10 mouse cellular contexts compared by ENCODE assay signal in genomic region chr8:108811694-108812093, GRCm38 (mm10).
DNase-seq lines count a peak whose midpoint lies in the region; ATAC-seq and TF ChIP-seq lines count a peak whose summit lies in the region.
"Had no signal": no experiment of that assay in that cellular context is flagged by ENCODE, and none has a peak within 500 bp of the region (broad histone marks: within the 10 kb centered on the region; RNA-seq: fewer than 3 reads in every experiment).

No protein-coding gene starts in this region.

- H3K27me3 ChIP-seq in forebrain, postnatal 0 days (ENCODE audit: insufficient read depth, low read length) = no peaks in the 10 kb centered on the region
- no peaks in the 10 kb centered on the region for H3K27me3 ChIP-seq in forebrain, embryonic 11.5 days (ENCODE audit: control insufficient read depth, insufficient read depth, low read length)
- H3K27me3 ChIP-seq in limb, embryonic 11.5 days (ENCODE audit: control insufficient read depth, insufficient read depth, low read length) = no peaks in the 10 kb centered on the region
- H3K27me3 ChIP-seq in limb, embryonic 10.5 days (ENCODE audit: low read depth, poor library complexity, severe bottlenecking) = no peaks in the 10 kb centered on the region
- no peaks in the 10 kb centered on the region; the same call in 1 of the 2 replicates for H3K27me3 ChIP-seq in embryonic facial prominence, embryonic 15.5 days
- no peaks in the 10 kb centered on the region for H3K27me3 ChIP-seq in stomach, embryonic 15.5 days (replicated peaks)

- H3K9me3 ChIP-seq in forebrain, postnatal 0 days (ENCODE audit: low read length) = no peaks in the 10 kb centered on the region
- H3K9me3 ChIP-seq in forebrain, embryonic 11.5 days (ENCODE audit: control insufficient read depth, low read length) = no peaks in the 10 kb centered on the region
- no peaks in the 10 kb centered on the region for H3K9me3 ChIP-seq in limb, embryonic 11.5 days (ENCODE audit: control insufficient read depth, low read length)
- no peaks in the 10 kb centered on the region for H3K9me3 ChIP-seq in limb, embryonic 10.5 days (replicated peaks)
- no peaks in the 10 kb centered on the region for H3K9me3 ChIP-seq in embryonic facial prominence, embryonic 15.5 days (replicated peaks)
- H3K9me3 ChIP-seq in stomach, embryonic 15.5 days = no peaks in the 10 kb centered on the region

- no peak overlapping the region for H3K4me3 ChIP-seq in forebrain, postnatal 0 days (ENCODE audit: low read depth, low read length)
- H3K4me3 ChIP-seq in forebrain, embryonic 11.5 days (ENCODE audit: low read depth, low read length) = no peak overlapping the region
- no peak overlapping the region for H3K4me3 ChIP-seq in limb, embryonic 11.5 days (ENCODE audit: low read depth, low read length)
- no peak overlapping the region for H3K4me3 ChIP-seq in limb, embryonic 10.5 days
- no peak overlapping the region for H3K4me3 ChIP-seq in embryonic facial prominence, embryonic 15.5 days (replicated peaks)
- no peak overlapping the region for H3K4me3 ChIP-seq in stomach, embryonic 15.5 days (replicated peaks)

- no peak for TF ChIP-seq CTCF in forebrain, postnatal 0 days (IDR thresholded peaks at IDR 0.05; ENCODE audit: low read depth)

- ATAC-seq in forebrain, postnatal 0 days = peak; percentile 29; the same call in 1 of the 2 replicates
- no peak for ATAC-seq in forebrain, embryonic 11.5 days (replicated peaks; ENCODE audit: low FRiP score)
- ATAC-seq in limb, embryonic 11.5 days (ENCODE audit: insufficient number of reproducible peaks, low FRiP score, low TSS enrichment, low read depth) = no peak
- ATAC-seq in embryonic facial prominence, embryonic 15.5 days (ENCODE audit: insufficient number of reproducible peaks, low FRiP score, low TSS enrichment, low read depth) = peak; percentile 68; the same call in 1 of the 2 replicates
- ATAC-seq in stomach, embryonic 15.5 days (ENCODE audit: insufficient read depth, low FRiP score, low read depth) = no peak

- no peak overlapping the region for H3K9ac ChIP-seq in forebrain, postnatal 0 days
- no peak overlapping the region for H3K9ac ChIP-seq in forebrain, embryonic 11.5 days (ENCODE audit: low read length)
- no peak overlapping the region; the same call in 1 of the 2 replicates for H3K9ac ChIP-seq in limb, embryonic 11.5 days (ENCODE audit: low read length)
- no peak overlapping the region for H3K9ac ChIP-seq in embryonic facial prominence, embryonic 15.5 days
- H3K9ac ChIP-seq in stomach, embryonic 15.5 days = no peak overlapping the region

- DNase-seq in forebrain, postnatal 0 days = peak; percentile 58
- no peak for DNase-seq in forebrain, embryonic 11.5 days (ENCODE audit: low spot score)
- DNase-seq in limb, embryonic 11.5 days (ENCODE audit: low spot score) = no peak
- DNase-seq in limb, embryonic 10.5 days (ENCODE audit: low spot score) = no peak
- DNase-seq in Muller cell, postnatal 12 days (ENCODE audit: inconsistent ontology term) = no peak
- DNase-seq in layer of hippocampus, adult 8-10 months (ENCODE audit: low spot score in 2 of 2) = no peak
- DNase-seq: adrenal gland, postnatal 25 days; cerebellum, adult 2 months had no signal

- 47% methylated on average over 10 of the region's 10 CpGs for whole genome bisulfite sequencing in forebrain, postnatal 0 days
- WGBS in forebrain, embryonic 11.5 days = 90% methylated on average over 10 of the region's 10 CpGs
- WGBS in limb, embryonic 11.5 days = 37% methylated on average over 10 of the region's 10 CpGs
- WGBS in limb, embryonic 10.5 days = 66% methylated on average over 10 of the region's 10 CpGs
- 52% methylated on average over 10 of the region's 10 CpGs for WGBS in embryonic facial prominence, embryonic 15.5 days
- WGBS in stomach, embryonic 15.5 days = 54% methylated on average over 10 of the region's 10 CpGs

- H3K36me3 ChIP-seq in forebrain, postnatal 0 days (ENCODE audit: insufficient read depth) = no peaks in the 10 kb centered on the region
- H3K36me3 ChIP-seq in forebrain, embryonic 11.5 days (ENCODE audit: control insufficient read depth, insufficient read depth, low read length) = no peaks in the 10 kb centered on the region; the same call in 1 of the 2 replicates
- no peaks in the 10 kb centered on the region; the same call in 1 of the 2 replicates for H3K36me3 ChIP-seq in limb, embryonic 11.5 days (ENCODE audit: control insufficient read depth, insufficient read depth, low read length)
- peaks cover 63% of the 10 kb centered on the region for H3K36me3 ChIP-seq in limb, embryonic 10.5 days
- H3K36me3 ChIP-seq in embryonic facial prominence, embryonic 15.5 days = no peaks in the 10 kb centered on the region
- 0 out of 2 replicates have a peak, but pooled peaks cover 9% of the 10 kb centered on the region for H3K36me3 ChIP-seq in stomach, embryonic 15.5 days

- 0 out of 2 replicates have a peak, but pooled peaks cover 5% of the 10 kb centered on the region for H3K4me1 ChIP-seq in forebrain, postnatal 0 days (ENCODE audit: insufficient read depth)
- H3K4me1 ChIP-seq in forebrain, embryonic 11.5 days (replicated peaks; ENCODE audit: control insufficient read depth, insufficient read depth, low read length) = no peaks in the 10 kb centered on the region
- peaks cover 18% of the 10 kb centered on the region for H3K4me1 ChIP-seq in limb, embryonic 11.5 days (ENCODE audit: control insufficient read depth, insufficient read depth, low read length)
- peaks cover 39% of the 10 kb centered on the region for H3K4me1 ChIP-seq in limb, embryonic 10.5 days
- H3K4me1 ChIP-seq in embryonic facial prominence, embryonic 15.5 days = peaks cover 17% of the 10 kb centered on the region
- H3K4me1 ChIP-seq in stomach, embryonic 15.5 days = peaks cover 27% of the 10 kb centered on the region

- no peak overlapping the region for H3K27ac ChIP-seq in forebrain, postnatal 0 days (ENCODE audit: low read depth, low read length)
- H3K27ac ChIP-seq in forebrain, embryonic 11.5 days (ENCODE audit: low read depth, low read length) = no peak overlapping the region
- H3K27ac ChIP-seq in limb, embryonic 11.5 days (replicated peaks; ENCODE audit: low read depth, low read length) = 0 out of 2 replicates have a peak overlapping the region, but pooled peaks have one; percentile 30
- no peak overlapping the region for H3K27ac ChIP-seq in limb, embryonic 10.5 days
- H3K27ac ChIP-seq in embryonic facial prominence, embryonic 15.5 days (replicated peaks) = 0 out of 2 replicates have a peak overlapping the region, but pooled peaks have one; percentile 48
- no peak overlapping the region for H3K27ac ChIP-seq in stomach, embryonic 15.5 days

- no peak overlapping the region; the same call in 1 of the 2 replicates for H3K4me2 ChIP-seq in forebrain, postnatal 0 days (ENCODE audit: low read depth)
- no peak overlapping the region for H3K4me2 ChIP-seq in forebrain, embryonic 11.5 days (ENCODE audit: low read depth, low read length, severe bottlenecking)
- no peak overlapping the region for H3K4me2 ChIP-seq in limb, embryonic 11.5 days (ENCODE audit: low read depth, severe bottlenecking)
- H3K4me2 ChIP-seq in embryonic facial prominence, embryonic 15.5 days (replicated peaks) = no peak overlapping the region
- H3K4me2 ChIP-seq in stomach, embryonic 15.5 days = 0 out of 2 replicates have a peak overlapping the region, but pooled peaks have one; percentile 5

Comparison
In these comparisons a context has a peak if more than half of its experiments do, and no peak if none do; other contexts are left out.
1. ATAC-seq: peak in forebrain, postnatal 0 days (single experiment) and embryonic facial prominence, embryonic 15.5 days (single experiment); none in forebrain, embryonic 11.5 days (single experiment), limb, embryonic 11.5 days (single experiment) and stomach, embryonic 15.5 days (single experiment).
2. H3K27ac ChIP-seq: peak in limb, embryonic 11.5 days (single experiment) and embryonic facial prominence, embryonic 15.5 days (single experiment); none in forebrain, postnatal 0 days (single experiment), forebrain, embryonic 11.5 days (single experiment), limb, embryonic 10.5 days (single experiment) and stomach, embryonic 15.5 days (single experiment).